Mouse (Mus musculus): ENCODE data around the gene Cpa1. TPM values are rescaled to one million over a fixed set of nuclear protein-coding genes. Genes with fewer than 3 reads are reported as not detected.

Gene Cpa1
- total and polyA plus RNA-seq, 3 experiments = 0.14 to 0.21 TPM; not detected in 1

DNA sequence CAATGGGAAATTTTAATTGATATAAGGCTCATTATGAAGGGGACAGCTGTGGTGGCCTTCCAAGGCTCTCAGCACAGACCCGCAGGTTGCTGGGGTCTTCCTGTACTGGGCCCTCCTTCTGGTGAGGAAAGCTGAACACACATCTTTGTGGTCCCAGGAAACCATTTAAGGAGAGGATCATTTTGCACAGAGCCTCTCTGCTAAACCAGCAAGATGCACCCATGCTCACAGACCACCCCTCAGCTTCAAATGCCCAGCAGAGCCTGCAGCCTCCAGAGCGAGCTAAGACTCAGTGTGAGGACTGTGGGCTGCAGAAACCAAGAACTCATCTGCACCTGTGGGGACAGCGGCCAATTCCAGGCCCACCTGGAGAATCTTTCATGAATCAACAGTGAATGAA, 15.9 kb downstream of the Cpa1 start:
- Histone ChIP-seq H3K79me2 (replicated peaks; ENCODE audit: control insufficient read depth, insufficient read depth, low read length) (no peaks in the 10 kb centered on the region), H3K4me3 (no peak overlapping the region), H3K36me3 (ENCODE audit: control insufficient read depth, insufficient read depth, low read length) (no peaks in the 10 kb centered on the region), H3K4me1 (ENCODE audit: control insufficient read depth, insufficient read depth, low read length) (peaks cover 1% of the 10 kb centered on the region; the same call in 1 of the 2 replicates), H3K9ac (ENCODE audit: low read depth, low read length) (no peak overlapping the region), H3K27ac (no peak overlapping the region), H3K27me3 (ENCODE audit: control insufficient read depth, insufficient read depth, low read length) (no peaks in the 10 kb centered on the region)
- intact Hi-C loops (cut with DNase I) = no loop called here
- WGBS = 92% methylated on average over 3 of the region's 3 CpGs
- TF ChIP-seq CTCF (IDR thresholded peaks at IDR 0.05) (no peak), POLR2A (IDR thresholded peaks at IDR 0.05; ENCODE audit: insufficient read depth, low read depth, low read length) (no peak), EP300 (IDR thresholded peaks at IDR 0.05; ENCODE audit: insufficient read depth, low read depth, low read length) (no peak)
- no peak for DNase-seq

DNA sequence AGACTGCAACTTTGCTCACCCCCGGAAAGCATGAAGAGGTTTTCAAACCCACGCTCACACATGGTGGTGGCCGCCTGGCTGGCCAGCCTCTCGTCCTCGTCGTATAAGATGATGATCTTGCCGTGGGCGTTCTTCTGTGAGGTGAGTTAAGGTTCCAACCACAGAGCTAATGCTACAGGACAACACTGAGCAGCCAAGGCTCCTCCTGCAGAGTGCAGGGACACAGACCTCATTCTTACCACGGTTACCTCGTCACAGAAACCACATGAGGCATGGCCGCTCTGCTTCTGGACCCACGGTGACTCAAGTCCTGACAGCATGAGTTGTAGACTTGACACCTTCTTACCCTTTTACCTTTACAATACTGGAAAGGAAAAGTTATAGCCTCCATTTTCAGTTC, 18.3 kb downstream of the Cpa1 start:
- H3K27me3 ChIP-seq (ENCODE audit: control insufficient read depth, insufficient read depth, low read length) = no peaks in the 10 kb centered on the region
- no peak for TF ChIP-seq CTCF (IDR thresholded peaks at IDR 0.05)
- no peak for TF ChIP-seq POLR2A (IDR thresholded peaks at IDR 0.05; ENCODE audit: insufficient read depth, low read depth, low read length)
- no peak for TF ChIP-seq EP300 (IDR thresholded peaks at IDR 0.05; ENCODE audit: insufficient read depth, low read depth, low read length)
- H3K79me2 ChIP-seq (replicated peaks; ENCODE audit: control insufficient read depth, insufficient read depth, low read length) = no peaks in the 10 kb centered on the region
- no peak for DNase-seq
- no peak overlapping the region for H3K27ac ChIP-seq
- no peaks in the 10 kb centered on the region for H3K36me3 ChIP-seq (ENCODE audit: control insufficient read depth, insufficient read depth, low read length)
- H3K4me3 ChIP-seq = no peak overlapping the region
- H3K9ac ChIP-seq (ENCODE audit: low read depth, low read length) = no peak overlapping the region
- WGBS = 97% methylated on average over 12 of the region's 12 CpGs
- H3K4me1 ChIP-seq (ENCODE audit: control insufficient read depth, insufficient read depth, low read length) = peaks cover 1% of the 10 kb centered on the region; the same call in 1 of the 2 replicates
- intact Hi-C loops (cut with DNase I) = no loop called here

DNA sequence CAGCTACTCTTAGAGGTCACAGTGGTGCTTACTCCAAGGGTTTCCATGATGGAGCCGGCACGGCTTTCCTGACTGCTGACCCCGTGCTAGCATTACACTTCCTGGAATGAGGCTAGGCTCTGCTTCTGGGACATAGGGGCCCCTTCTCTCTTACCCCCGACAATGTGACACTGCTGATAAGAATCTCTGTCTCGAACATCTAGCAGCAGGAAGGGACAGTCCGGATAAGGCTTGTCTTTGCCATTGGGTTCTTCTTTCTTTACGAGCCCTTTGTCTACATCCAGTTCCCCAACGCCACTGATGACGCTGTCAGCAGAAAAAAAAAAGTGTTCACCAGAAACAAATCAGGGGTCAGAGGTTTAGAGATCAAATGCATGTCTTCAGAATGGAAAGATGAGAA, 19.6 kb downstream of the Cpa1 start:
- Histone ChIP-seq H3K4me3 (no peak overlapping the region), H3K79me2 (replicated peaks; ENCODE audit: control insufficient read depth, insufficient read depth, low read length) (no peaks in the 10 kb centered on the region), H3K4me1 (ENCODE audit: control insufficient read depth, insufficient read depth, low read length) (no peaks in the 10 kb centered on the region), H3K9ac (ENCODE audit: low read depth, low read length) (no peak overlapping the region), H3K27ac (no peak overlapping the region), H3K36me3 (ENCODE audit: control insufficient read depth, insufficient read depth, low read length) (no peaks in the 10 kb centered on the region), H3K27me3 (ENCODE audit: control insufficient read depth, insufficient read depth, low read length) (no peaks in the 10 kb centered on the region)
- intact Hi-C loops (cut with DNase I) = no loop called here
- 45% methylated on average over 9 of the region's 9 CpGs for WGBS
- TF ChIP-seq CTCF (IDR thresholded peaks at IDR 0.05) (no peak), POLR2A (IDR thresholded peaks at IDR 0.05; ENCODE audit: insufficient read depth, low read depth, low read length) (no peak), EP300 (IDR thresholded peaks at IDR 0.05; ENCODE audit: insufficient read depth, low read depth, low read length) (no peak)
- no peak for DNase-seq

- no peaks in the 10 kb centered on the region for H3K36me3 ChIP-seq (ENCODE audit: control insufficient read depth, insufficient read depth, low read length)
- no peaks in the 10 kb centered on the region for H3K79me2 ChIP-seq (replicated peaks; ENCODE audit: control insufficient read depth, insufficient read depth, low read length)
- no peak overlapping the region for H3K4me3 ChIP-seq
- intact Hi-C loops (cut with DNase I) = no loop called here
- WGBS = 56% methylated on average over 6 of the region's 6 CpGs
- no peak for DNase-seq
- peaks cover 1% of the 10 kb centered on the region for H3K4me1 ChIP-seq (ENCODE audit: control insufficient read depth, insufficient read depth, low read length)
- TF ChIP-seq EP300 (IDR thresholded peaks at IDR 0.05; ENCODE audit: insufficient read depth, low read depth, low read length) (no peak), POLR2A (IDR thresholded peaks at IDR 0.05; ENCODE audit: insufficient read depth, low read depth, low read length) (no peak), CTCF (IDR thresholded peaks at IDR 0.05) (no peak)
- no peak overlapping the region for H3K27ac ChIP-seq
- no peak overlapping the region for H3K9ac ChIP-seq (ENCODE audit: low read depth, low read length)
- H3K27me3 ChIP-seq (ENCODE audit: control insufficient read depth, insufficient read depth, low read length) = no peaks in the 10 kb centered on the region
Observed at GRCm38 (mm10) chr6:30664776-30665175, 25.8 kb downstream of the Cpa1 start.

DNA sequence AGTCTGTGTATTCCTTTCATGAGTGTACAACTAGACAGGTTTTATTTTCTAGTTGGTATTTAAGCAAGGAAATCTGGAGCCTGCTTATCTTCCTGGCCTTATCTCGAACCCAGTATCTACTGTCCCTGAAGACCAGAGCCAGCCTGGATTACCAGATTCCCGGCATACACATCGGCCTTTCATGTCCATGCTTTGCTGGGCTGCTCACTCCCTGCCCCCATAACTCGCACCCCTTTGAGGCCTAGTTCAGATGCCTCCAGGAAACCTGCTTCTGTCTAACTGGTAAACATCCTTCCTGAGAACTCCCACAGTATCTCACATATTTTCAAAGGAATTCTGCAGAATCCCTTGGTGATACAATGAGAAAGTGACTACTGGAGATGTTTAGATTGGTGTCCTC, 26.3 kb downstream of the Cpa1 start:
- TF ChIP-seq POLR2A (IDR thresholded peaks at IDR 0.05; ENCODE audit: insufficient read depth, low read depth, low read length) = no peak
- TF ChIP-seq CTCF (IDR thresholded peaks at IDR 0.05) = no peak
- no peak for TF ChIP-seq EP300 (IDR thresholded peaks at IDR 0.05; ENCODE audit: insufficient read depth, low read depth, low read length)
- peaks cover 1% of the 10 kb centered on the region for H3K4me1 ChIP-seq (ENCODE audit: control insufficient read depth, insufficient read depth, low read length)
- H3K79me2 ChIP-seq (replicated peaks; ENCODE audit: control insufficient read depth, insufficient read depth, low read length) = no peaks in the 10 kb centered on the region
- no peaks in the 10 kb centered on the region for H3K27me3 ChIP-seq (ENCODE audit: control insufficient read depth, insufficient read depth, low read length)
- no peak overlapping the region for H3K9ac ChIP-seq (ENCODE audit: low read depth, low read length)
- H3K4me3 ChIP-seq = no peak overlapping the region
- H3K27ac ChIP-seq = no peak overlapping the region
- intact Hi-C loops (cut with DNase I) = no loop called here
- DNase-seq = no peak
- no peaks in the 10 kb centered on the region for H3K36me3 ChIP-seq (ENCODE audit: control insufficient read depth, insufficient read depth, low read length)
- WGBS = 36% methylated on average over 4 of the region's 4 CpGs

GRCm38 (mm10) chr6:30666043-30666442, 27.0 kb downstream of the Cpa1 start:
- Histone ChIP-seq H3K9ac (ENCODE audit: low read depth, low read length) (no peak overlapping the region), H3K27ac (no peak overlapping the region), H3K36me3 (ENCODE audit: control insufficient read depth, insufficient read depth, low read length) (no peaks in the 10 kb centered on the region), H3K79me2 (replicated peaks; ENCODE audit: control insufficient read depth, insufficient read depth, low read length) (no peaks in the 10 kb centered on the region), H3K27me3 (ENCODE audit: control insufficient read depth, insufficient read depth, low read length) (no peaks in the 10 kb centered on the region), H3K4me1 (ENCODE audit: control insufficient read depth, insufficient read depth, low read length) (peaks cover 1% of the 10 kb centered on the region), H3K4me3 (no peak overlapping the region)
- intact Hi-C loops (cut with DNase I) = no loop called here
- TF ChIP-seq EP300 (IDR thresholded peaks at IDR 0.05; ENCODE audit: insufficient read depth, low read depth, low read length) (no peak), CTCF (IDR thresholded peaks at IDR 0.05) (no peak), POLR2A (IDR thresholded peaks at IDR 0.05; ENCODE audit: insufficient read depth, low read depth, low read length) (no peak)
- WGBS = 66% methylated on average over 6 of the region's 6 CpGs
- DNase-seq = no peak
